Mouse (Mus musculus) layer of hippocampus, adult 18-20 months (tissue): ENCODE data around the gene Ric3. TPM values are rescaled to one million over a fixed set of nuclear protein-coding genes. Genes with fewer than 3 reads are reported as not detected.
A peak's percentile ranks its signal among the peaks of the same experiment; 100 is the strongest.

Experiments used
- DNase-seq, 2 experiments: peaks; one replicate each; pipeline ENCODE4 v3.0.0; 2022; ENCODE audit warnings: low spot score in 2 of 2
- total RNA-seq, 2 experiments: library from RNA; stranded (reverse); gene quantifications; 2 replicates each; pipeline ENCODE4 v1.2.3; 2021

Ric3 gene
- total RNA-seq, 2 experiments from 2014 or later: 67.2 to 72.2 TPM

DNA sequence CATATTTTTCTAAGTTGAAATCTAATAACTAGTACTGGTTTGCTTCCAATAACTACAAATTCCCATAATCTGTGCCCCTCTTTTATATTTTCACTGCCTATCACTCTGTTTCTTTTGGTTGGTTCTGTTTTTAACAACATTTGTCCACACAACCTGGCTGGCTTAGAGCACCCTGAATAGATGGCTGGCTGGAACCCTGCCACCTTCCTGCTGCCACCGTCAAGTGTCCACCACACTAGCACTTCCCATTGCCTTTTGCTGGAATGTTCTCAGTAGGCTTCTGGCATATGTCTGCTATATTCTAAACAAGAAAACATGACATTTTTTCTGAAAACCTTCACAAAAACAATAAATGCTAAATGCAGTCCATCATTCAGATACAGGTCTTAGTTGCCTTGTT is 32.3 kb downstream of the Ric3 start:
- DNase-seq: no peak

DNA sequence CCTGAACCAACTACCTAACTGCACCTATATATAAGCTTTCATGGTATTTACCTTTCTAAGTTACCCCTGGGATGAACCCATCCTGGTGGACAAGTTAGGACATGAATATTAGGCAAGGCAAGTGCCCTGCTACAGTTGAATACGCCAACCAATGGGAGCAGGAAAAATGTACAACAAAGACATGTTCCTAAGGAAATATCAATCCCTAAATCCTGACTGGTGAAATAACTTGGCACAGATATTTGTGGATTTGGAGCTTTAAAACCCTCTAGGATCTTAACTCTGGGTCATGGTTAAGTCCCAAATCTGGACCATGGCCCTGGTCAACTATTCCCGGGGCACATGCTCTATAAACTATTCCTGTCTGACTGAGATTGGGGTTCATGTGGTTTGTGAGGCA is 37.3 kb downstream of the Ric3 start:
- DNase-seq: no peak

DNA sequence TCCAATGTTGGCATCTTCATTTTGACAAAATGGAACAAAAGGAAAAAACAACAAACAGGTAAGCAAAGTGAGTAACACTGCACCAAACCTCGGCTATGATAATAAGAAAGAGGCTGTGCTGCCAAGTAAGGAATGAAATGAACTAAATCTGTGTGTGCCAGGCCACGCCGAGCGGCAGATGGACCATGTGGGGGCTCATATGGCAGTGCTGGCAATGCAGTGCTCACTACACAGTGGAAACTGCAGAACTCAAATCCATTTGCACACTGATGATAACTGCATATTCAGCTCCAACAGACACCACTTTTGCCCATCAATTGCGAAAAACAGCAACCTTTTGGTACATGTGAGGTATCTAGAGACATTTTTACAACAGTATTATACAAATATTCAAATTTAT is 43.7 kb downstream of the Ric3 start:
- DNase-seq: peak; percentile 88 to 96

DNA sequence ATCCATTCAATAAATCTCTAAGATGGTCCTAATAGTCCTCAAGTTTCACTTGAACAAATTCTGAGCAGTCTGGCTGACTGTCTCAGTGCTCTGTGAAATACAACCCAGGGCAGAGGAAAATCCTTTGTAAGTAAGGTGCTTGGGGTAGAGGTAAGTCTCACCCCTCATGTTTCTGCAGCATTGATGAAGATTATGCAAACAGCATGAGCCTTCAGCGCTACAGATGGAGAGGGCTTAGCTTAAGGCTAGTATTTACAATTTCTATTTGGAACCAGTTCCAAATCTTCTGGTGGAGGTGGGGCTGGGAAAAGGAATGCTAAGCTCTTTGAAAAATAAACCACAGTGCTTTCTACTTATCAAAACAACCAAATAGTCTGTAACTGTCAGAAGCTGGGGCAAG is 44.1 kb downstream of the Ric3 start:
- DNase-seq: no peak

DNA sequence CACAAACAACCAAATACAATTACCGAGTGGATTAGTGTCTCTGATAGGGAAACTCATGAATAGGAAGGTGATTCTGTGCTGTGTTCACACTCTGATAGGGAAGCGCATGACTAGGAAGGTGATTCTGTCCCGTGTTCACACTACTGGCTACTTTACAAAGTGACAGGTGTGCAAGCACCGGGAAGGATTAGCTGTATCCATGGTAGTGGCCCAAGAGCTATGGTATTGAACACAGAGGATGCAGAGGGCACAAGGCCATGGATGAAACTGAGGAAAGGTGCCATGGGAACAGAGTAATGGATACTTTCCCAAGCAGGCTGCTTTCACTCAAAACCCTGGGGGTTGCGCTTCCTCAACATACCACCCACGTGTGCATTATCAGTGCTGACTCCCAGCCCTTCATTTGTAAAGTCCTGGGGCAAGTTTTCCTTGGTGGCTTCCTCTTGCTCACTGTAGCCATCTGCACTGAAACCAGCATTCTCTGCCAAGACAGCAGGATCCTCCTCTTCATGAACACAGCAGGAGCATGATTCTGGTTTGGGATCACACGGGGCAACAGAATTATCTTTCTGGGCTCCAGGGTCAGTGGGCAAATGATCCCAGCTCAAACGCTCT is 44.9 kb downstream of the Ric3 start:
- no peak for DNase-seq

DNA sequence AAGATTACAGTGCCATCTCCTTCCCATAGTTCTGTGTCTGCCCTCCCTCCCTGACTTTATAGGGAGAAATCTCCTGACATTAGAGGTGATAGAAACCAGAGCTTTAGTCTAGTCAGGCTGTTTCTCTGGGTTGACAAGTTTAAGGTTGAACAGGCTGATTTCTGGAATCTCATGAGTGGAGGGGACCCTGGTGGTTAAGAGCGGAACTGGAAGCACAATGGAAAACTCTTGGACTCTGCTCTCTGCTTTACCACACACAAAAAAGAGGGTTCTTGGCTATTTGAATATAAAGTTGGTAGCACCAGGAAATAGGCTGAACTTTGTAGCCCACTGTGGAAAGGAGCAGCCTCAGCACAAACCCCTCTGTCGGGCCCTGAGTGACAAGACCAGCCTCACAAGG is 51.1 kb downstream of the Ric3 start:
- DNase-seq: no peak

GRCm38 (mm10) chr7:109031331-109031730 is 51.8 kb downstream of the Ric3 start:
- no peak for DNase-seq

DNA sequence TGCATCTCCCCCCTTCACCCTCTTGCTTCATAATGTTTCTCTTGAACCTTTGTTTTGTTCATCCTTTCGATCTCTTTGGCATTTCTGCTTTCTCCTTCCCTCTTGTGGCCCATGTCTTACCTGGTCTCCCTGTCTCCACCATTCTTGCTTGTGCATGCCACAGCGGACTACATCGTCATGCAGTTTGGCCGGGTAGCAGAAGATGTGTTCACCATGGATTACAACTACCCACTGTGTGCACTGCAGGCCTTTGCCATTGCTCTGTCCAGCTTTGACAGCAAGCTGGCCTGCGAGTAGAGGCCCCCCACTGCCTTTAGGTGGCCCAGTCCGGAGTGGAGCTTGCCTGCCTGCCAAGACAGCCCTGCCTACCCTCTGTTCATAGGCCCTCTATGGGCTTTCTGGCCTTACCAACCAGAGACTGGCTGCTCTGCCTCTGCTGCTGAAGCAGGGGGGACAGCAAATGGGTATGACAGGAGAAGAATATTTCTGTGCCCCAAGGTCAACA is 53.1 kb downstream of the Ric3 start:
- no peak for DNase-seq

DNA sequence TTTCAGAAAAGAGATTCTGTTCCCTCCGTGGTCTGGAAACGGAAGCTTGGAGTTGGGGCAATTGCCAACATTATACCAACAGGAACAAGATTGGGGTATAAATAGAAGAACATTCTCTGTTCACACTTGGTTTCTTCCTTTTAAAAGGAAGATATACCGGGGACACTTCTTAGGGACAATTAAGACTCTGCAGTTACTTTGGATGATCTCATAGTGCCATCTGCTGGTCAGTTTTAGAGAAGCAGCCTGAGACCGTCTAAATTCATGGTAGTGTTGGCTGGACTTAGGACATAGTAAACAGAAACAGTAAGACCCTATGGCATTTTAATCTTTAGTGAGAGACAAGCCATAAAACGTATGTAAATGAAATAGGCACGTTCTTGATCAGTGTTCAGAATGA is 54.9 kb downstream of the Ric3 start:
- DNase-seq: peak in 1 of 2 experiments; percentile 87

GRCm38 (mm10) chr7:109027721-109028120 is 55.4 kb downstream of the Ric3 start:
- no peak for DNase-seq

- DNase-seq: no peak
These were observed 56.2 kb downstream of the Ric3 start for GRCm38 (mm10) chr7:109026976-109027375.

GRCm38 (mm10) chr7:109025743-109026142 is 57.4 kb downstream of the Ric3 start:
- no peak for DNase-seq

DNA sequence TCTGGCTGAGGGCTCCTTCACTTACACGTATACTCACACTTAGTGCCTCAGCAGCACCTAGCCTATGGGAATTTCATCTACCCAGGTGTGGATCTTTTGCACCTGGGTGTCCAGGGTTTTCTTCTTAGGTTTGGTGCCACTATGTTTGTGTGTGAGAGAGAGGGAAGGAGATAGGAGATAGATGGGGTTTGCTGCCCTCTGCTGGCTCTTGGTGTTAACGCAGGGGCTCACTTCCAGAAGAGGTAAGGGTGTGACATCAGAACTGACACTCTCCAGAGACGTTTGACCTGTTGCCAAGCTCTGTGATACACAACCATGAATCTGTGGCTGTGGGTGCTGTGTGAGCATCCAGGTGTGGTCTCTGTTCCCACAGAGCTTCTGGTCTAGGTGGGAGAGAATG is 61.7 kb downstream of the Ric3 start:
- peak in 1 of 2 experiments; percentile 81 for DNase-seq

GRCm38 (mm10) chr7:109019243-109019642 is 63.9 kb downstream of the Ric3 start:
- DNase-seq: no peak

GRCm38 (mm10) chr7:109016378-109016923 is 66.7 kb downstream of the Ric3 start:
- peak in 1 of 2 experiments; percentile 40 for DNase-seq

GRCm38 (mm10) chr7:109014851-109015250 is 68.3 kb downstream of the Ric3 start:
- DNase-seq: no peak

GRCm38 (mm10) chr7:109012998-109013625 is 70.0 kb downstream of the Ric3 start:
- peak; percentile 70 to 71 for DNase-seq

DNA sequence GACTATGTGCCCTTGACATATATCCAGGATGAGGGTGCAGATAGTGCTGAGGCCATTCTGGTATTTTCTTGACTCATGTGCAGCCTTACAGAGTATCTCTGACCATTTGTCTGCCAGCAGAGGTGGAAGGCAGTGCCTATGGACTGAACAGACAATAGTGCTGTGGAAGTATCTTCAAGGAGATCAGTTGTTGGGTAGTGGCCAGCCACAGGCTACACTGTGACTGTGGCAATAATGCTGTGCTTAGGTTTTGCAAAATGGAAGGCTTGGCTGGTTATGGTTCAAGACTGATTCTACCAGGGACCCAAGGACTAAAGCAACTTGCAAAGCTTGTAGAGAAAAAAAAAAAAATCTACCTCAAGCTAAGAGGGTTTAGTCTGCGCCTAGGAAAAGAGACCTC is 70.6 kb downstream of the Ric3 start:
- no peak for DNase-seq

DNA sequence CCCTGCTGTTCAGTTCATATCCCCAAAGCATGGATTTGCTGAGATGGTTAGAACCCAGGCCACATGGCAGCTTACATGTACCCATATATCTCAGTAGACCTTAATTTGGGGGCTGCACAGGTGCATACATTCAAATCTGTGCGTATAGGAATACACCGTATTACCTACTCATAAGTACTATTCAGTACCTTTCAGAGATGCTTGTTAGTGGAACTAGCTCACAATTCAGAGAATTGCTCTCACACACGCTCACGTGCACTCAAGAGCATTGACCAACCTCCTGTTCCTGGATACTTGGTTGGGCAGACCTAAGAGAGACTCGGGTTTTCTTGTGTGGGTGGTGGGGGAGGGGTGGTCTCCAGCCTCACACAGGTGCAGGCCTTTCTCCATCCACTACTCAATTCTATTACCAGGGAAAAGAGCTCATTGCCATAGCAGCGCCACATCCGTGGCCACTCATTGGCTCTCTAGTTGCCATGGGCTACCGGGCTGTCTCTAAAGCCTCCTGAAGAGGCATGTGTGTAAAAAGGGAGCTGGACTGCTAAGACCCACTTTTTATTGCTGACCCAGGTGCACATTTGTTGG is 71.4 kb downstream of the Ric3 start:
- DNase-seq: peak; percentile 73 to 79

- peak; percentile 62 to 64 for DNase-seq
These were observed 72.2 kb downstream of the Ric3 start for GRCm38 (mm10) chr7:109010720-109011595.

DNA sequence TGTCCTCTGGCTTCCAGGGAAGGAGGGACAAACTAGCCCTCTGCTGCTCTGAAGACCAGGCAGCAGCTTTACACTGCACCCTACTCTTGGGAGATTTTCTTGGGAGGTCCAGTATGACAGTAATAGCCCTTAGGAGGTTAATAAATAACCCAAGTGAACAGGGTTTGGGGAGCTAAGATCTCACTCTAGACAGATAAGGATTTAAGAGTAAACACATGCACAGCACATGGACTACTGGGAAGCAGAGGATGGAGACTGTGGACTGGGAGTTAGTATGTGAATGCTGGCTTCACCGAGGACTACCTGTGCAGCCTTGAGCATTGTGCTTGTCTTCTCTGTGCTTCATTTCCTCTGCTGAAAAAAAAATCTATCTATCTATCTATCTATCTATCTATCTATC is 73.9 kb downstream of the Ric3 start:
- DNase-seq: no peak
